Mouse (Mus musculus): Measurements from ENCODE around the gene Selenot.

Selenot gene

DNA sequence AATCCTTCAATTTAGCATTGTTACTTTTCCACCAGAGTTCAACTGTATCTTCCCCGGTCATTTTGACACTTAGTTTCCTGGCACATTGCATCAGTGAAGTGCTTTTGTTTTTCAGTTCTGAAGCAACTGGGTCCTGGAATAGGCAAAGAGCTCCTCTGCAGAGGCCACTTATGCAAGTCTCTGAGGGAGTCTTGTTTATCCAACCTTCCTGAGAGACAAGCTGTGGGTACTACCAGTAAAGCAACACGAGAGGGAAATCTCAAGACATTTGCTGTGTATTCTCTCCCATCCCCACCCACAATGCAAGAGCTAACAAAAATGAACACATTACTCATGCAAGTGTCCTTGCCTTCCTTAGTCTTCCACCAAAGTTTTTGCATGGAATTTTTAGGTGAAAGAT is 55.3 kb downstream of the Selenot start:
- intact Hi-C loops (cut with DNase I), result loop anchor here (5.0 kb wide), 1 partner anchor 104 kb away; the partner anchor contains the start of genes Eif2a and Serp1

DNA sequence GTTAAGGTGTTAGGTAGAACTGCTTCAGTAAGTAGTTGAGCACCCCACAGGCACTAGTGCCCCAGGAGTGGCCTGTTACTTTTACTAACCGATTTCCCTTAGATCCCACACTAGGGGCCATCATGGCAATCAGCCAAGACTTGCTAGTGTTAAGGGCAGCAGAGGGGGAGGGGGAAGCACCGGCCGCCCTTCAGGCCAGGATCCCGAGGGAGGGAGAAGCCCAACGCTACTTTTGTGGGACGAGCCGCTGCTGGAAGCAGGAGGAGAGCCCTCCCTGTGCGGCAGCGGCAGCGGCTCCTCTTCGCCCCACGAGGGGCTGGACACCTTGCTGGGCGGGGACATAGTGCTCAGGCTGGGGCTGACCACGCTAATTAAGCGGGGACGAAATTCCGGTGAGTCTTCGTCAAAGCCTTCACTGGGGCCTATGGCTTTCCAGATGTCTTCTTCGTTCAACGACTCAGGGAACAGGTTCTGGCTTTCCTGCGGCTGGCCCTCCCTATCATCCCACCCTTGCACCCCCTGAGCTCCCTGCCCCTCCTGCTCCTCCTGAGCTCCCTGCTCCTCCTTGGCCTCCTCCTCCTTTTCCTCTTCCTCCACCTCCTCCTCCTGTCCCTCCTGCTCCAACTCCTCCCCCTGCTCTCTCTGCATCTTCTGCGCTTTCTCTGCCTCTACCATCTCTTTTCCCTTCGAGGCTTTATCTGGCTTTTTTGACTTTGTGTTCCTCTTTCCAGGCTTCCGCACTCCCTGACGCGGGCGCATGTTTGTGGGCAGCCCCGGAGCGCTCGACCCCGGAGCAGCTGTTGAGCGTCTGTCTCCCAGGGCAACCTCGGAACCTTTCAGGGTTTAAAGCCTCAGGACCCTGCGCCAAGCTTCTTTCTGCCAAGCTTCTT is 60.2 kb downstream of the Selenot start, which contains the start of gene Erich6:
Gene Erich6, minus strand, starts transcription at position 802 of the 890 bp plus-strand sequence.
- intact Hi-C loops (cut with DNase I), result no loop called here

Measured in adrenal gland (tissue).